Mouse (Mus musculus) embryonic facial prominence, embryonic 14.5 days (tissue): ENCODE data around the gene Fbln1. TPM values are rescaled to one million over a fixed set of nuclear protein-coding genes. Genes with fewer than 3 reads are reported as not detected.

Source experiments
- ATAC-seq: fragments of 200-750 bp; cut with Nextera tagmentation; 2 replicates; pipeline ENCODE4 v1.8.0; 2017; ENCODE audit warnings: low read depth, moderate number of reproducible peaks, moderate TSS enrichment
- DNase-seq: peaks from one replicate; pipeline ENCODE4 v3.0.0-alpha.2; 2015; ENCODE audit warnings: low spot score
- H3K27ac ChIP-seq: fragments of 300-500 bp; sonication (generic); replicated peaks from 2 replicates; pipeline ENCODE4 v1.5.1; 2014; ENCODE audit warnings: low read depth, mild to moderate bottlenecking, low read length, moderate library complexity
- H3K27me3 ChIP-seq: fragments of 300-500 bp; sonication (generic); replicated peaks from 2 replicates; pipeline ENCODE4 v1.6.1; 2014; ENCODE audit warnings: low read length; ENCODE audit not compliant: control insufficient read depth, insufficient read depth
- H3K36me3 ChIP-seq: fragments of 300-500 bp; sonication (generic); 2 replicates; pipeline ENCODE4 v1.6.1; 2014; ENCODE audit warnings: low read length, mixed read lengths; ENCODE audit not compliant: control insufficient read depth, insufficient read depth
- H3K4me1 ChIP-seq: fragments of 300-500 bp; sonication (generic); 2 replicates; pipeline ENCODE4 v1.6.1; 2014; ENCODE audit warnings: antibody characterized with exemption, low read length; ENCODE audit not compliant: control insufficient read depth, insufficient read depth
- H3K4me2 ChIP-seq: fragments of 300-500 bp; sonication (generic); 2 replicates; pipeline ENCODE4 v1.6.1; 2014; ENCODE audit warnings: low read depth, mild to moderate bottlenecking, low read length, moderate library complexity, mixed read lengths
- H3K4me3 ChIP-seq: fragments of 300-500 bp; sonication (generic); 2 replicates; pipeline ENCODE4 v1.5.1; 2014; ENCODE audit warnings: low read depth, mild to moderate bottlenecking, low read length
- H3K9ac ChIP-seq: fragments of 300-500 bp; sonication (generic); 2 replicates; pipeline ENCODE4 v1.6.1; 2014; ENCODE audit warnings: low read depth, mild to moderate bottlenecking, low read length, moderate library complexity, mixed read lengths
- H3K9me3 ChIP-seq: fragments of 300-500 bp; sonication (generic); 2 replicates; pipeline ENCODE4 v1.6.1; 2016; ENCODE audit warnings: low read length; ENCODE audit not compliant: control insufficient read depth
- WGBS: fragments of 180-500 bp; shearing (Covaris S2); extraction: QIAGEN DNeasy Blood & Tissue Kit; methylation state at CpG from one replicate; pipeline ENCODE4 v1.1.7; 2014; 5-methylcytosine and 5-hydroxymethylcytosine counted together
- polyA plus RNA-seq: library from polyadenylated mRNA; unstranded; fragments of >200 nt; fragmentation: Nextera tagmentation; extraction: Ambion mirVana; gene quantifications from 2 replicates; pipeline ENCODE4 v1.2.1, GENCODE M21; 2014

Gene Fbln1
- polyA plus RNA-seq, 1 experiment from 2014 or later, result 235 TPM

- Histone ChIP-seq H3K9me3 (no peaks in the 10 kb centered on the region), H3K4me1 (peaks cover 10% of the 10 kb centered on the region; the same call in 1 of the 2 replicates), H3K27me3 (no peaks in the 10 kb centered on the region), H3K36me3 (no peaks in the 10 kb centered on the region), H3K4me2 (no peak overlapping the region), H3K4me3 (no peak overlapping the region), H3K27ac (peak overlapping the region; percentile 58), H3K9ac (no peak overlapping the region)
- WGBS, result 37% methylated on average over 14 of the region's 14 CpGs
- DNase-seq, result no peak
- ATAC-seq, result no peak; the same call in 1 of the 2 replicates
Measured at GRCm38 (mm10) chr15:85200446-85201289, 5.1 kb upstream of the Fbln1 start.

DNA sequence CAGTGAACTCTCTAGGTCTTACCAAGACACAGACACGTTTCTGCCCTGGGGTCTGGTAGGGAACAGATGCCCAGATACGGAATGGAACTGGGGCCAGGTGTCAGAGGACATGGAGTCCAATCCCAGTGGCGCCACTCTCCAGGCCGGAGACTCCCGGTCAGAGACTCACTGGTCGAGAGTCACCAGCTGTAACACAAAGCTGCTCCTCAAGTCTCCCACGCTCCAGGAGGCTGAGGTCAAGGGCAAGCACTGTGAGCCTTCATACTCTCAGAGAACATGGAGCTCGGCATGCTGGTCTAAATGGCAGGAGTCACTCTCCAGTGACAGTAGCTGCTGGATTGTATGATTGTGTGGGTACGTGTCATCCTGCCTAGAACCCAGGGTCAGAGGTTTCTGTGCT is 3.5 kb upstream of the Fbln1 start:
- Histone ChIP-seq H3K9ac (no peak overlapping the region), H3K4me3 (no peak overlapping the region), H3K4me1 (peaks cover 16% of the 10 kb centered on the region; the same call in 1 of the 2 replicates), H3K4me2 (no peak overlapping the region), H3K9me3 (no peaks in the 10 kb centered on the region), H3K27me3 (no peaks in the 10 kb centered on the region), H3K27ac (no peak overlapping the region), H3K36me3 (no peaks in the 10 kb centered on the region)
- ATAC-seq, result no peak
- DNase-seq, result no peak
- WGBS, result 73% methylated on average over 9 of the region's 9 CpGs

GRCm38 (mm10) chr15:85202787-85203186 is 3.0 kb upstream of the Fbln1 start:
- no peak overlapping the region for H3K4me3 ChIP-seq
- ATAC-seq, result no peak
- no peak overlapping the region for H3K9ac ChIP-seq
- no peak overlapping the region for H3K27ac ChIP-seq
- H3K9me3 ChIP-seq, result no peaks in the 10 kb centered on the region
- DNase-seq, result no peak
- no peaks in the 10 kb centered on the region for H3K27me3 ChIP-seq
- WGBS, result 55% methylated on average over 5 of the region's 5 CpGs
- H3K4me2 ChIP-seq, result no peak overlapping the region
- H3K36me3 ChIP-seq, result no peaks in the 10 kb centered on the region
- peaks cover 21% of the 10 kb centered on the region; the same call in 1 of the 2 replicates for H3K4me1 ChIP-seq

DNA sequence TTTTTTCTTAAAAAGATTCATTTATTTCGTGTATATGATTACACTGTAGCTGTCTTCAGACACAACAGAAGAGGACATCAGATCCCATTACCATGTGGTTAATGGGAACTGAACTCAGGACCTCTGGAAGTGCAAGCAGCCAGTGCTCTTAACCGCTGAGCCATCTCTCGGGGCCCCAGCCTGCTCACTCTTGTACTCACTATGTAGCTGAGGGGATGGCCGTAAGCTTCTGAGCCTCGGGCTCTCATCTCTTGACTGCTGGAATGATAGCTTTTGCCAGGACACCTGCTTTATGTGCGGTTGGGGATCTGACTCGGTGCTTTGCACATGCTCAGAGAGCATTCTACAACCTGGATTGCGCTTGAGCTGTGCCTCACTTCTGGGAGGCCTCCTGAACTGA is 1.4 kb upstream of the Fbln1 start:
- no peak overlapping the region for H3K4me3 ChIP-seq
- no peaks in the 10 kb centered on the region for H3K27me3 ChIP-seq
- peaks cover 5% of the 10 kb centered on the region; the same call in 1 of the 2 replicates for H3K36me3 ChIP-seq
- peaks cover 30% of the 10 kb centered on the region; the same call in 1 of the 2 replicates for H3K4me1 ChIP-seq
- H3K9me3 ChIP-seq, result no peaks in the 10 kb centered on the region
- H3K27ac ChIP-seq, result no peak overlapping the region
- H3K4me2 ChIP-seq, result no peak overlapping the region
- DNase-seq, result no peak
- H3K9ac ChIP-seq, result no peak overlapping the region
- 40% methylated on average over 8 of the region's 8 CpGs for WGBS
- ATAC-seq, result no peak

DNA sequence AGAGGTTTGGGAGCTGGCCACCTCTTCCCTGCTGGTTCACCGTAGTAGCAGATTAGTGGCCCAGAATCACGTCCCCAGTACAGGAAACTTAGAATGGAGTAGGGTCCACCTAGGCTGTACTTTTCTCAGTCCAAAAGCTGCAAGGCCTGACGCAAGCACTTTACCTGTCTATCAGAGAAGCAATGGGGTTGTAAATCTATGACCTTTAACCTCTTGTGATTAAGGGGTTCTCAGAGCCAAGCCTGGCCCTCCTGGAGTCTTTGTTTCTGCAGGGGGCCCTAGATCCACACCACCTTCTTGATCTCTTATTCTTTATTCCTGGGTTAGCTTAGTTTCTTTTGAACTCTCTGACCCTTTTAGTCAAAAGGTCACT is 940 bp downstream of the Fbln1 start:
- ATAC-seq, result no peak
- H3K4me1 ChIP-seq, result peaks cover 20% of the 10 kb centered on the region; the same call in 1 of the 2 replicates
- peak overlapping the region; percentile 88 for H3K4me2 ChIP-seq
- no peak for DNase-seq
- H3K27ac ChIP-seq, result peak overlapping the region; percentile 80
- no peaks in the 10 kb centered on the region for H3K27me3 ChIP-seq
- H3K4me3 ChIP-seq, result peak overlapping the region; percentile 71
- peak overlapping the region; percentile 89 for H3K9ac ChIP-seq
- WGBS, result 10% methylated on average over 3 of the region's 3 CpGs
- peaks cover 23% of the 10 kb centered on the region; the same call in 1 of the 2 replicates for H3K36me3 ChIP-seq
- no peaks in the 10 kb centered on the region for H3K9me3 ChIP-seq

- peak overlapping the region; percentile 88 for H3K4me2 ChIP-seq
- 3% methylated on average over 3 of the region's 3 CpGs for WGBS
- H3K4me1 ChIP-seq, result peaks cover 20% of the 10 kb centered on the region; the same call in 1 of the 2 replicates
- peak overlapping the region; percentile 80 for H3K27ac ChIP-seq
- DNase-seq (no peak), ATAC-seq (no peak)
- no peaks in the 10 kb centered on the region for H3K27me3 ChIP-seq
- peak overlapping the region; percentile 71 for H3K4me3 ChIP-seq
- peak overlapping the region; percentile 89 for H3K9ac ChIP-seq
- H3K9me3 ChIP-seq, result no peaks in the 10 kb centered on the region
- H3K36me3 ChIP-seq, result peaks cover 27% of the 10 kb centered on the region; the same call in 1 of the 2 replicates
Measured at GRCm38 (mm10) chr15:85207081-85207480, 1.3 kb downstream of the Fbln1 start.

DNA sequence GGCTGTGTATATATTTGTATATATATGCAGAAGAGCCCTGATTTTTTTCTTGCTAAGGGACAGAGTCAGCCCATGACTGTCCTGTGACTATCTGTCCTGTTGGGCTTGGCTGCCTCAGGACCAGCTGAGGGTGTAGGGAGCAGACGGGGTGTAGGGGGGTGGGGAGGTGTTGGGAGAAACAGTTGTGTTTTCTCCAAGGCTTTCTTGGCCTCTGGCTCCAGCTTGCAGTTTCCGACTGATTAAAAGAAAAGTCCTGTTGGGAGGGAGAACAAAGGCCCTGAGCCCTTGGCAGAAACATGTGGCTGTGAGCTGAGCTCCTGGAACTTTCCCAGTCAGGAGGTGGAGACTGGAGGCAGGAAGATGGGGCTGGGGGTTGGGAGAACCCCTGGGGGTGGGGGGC is 2.0 kb downstream of the Fbln1 start:
- H3K9ac ChIP-seq, result peak overlapping the region; percentile 89
- ATAC-seq (peak; percentile 39; the same call in 1 of the 2 replicates), DNase-seq (peak; percentile 87)
- WGBS, result 0% methylated on average over 2 of the region's 2 CpGs
- H3K36me3 ChIP-seq, result peaks cover 31% of the 10 kb centered on the region; the same call in 1 of the 2 replicates
- peaks cover 20% of the 10 kb centered on the region; the same call in 1 of the 2 replicates for H3K4me1 ChIP-seq
- peak overlapping the region; percentile 71 for H3K4me3 ChIP-seq
- H3K27ac ChIP-seq, result peak overlapping the region; percentile 80
- no peaks in the 10 kb centered on the region for H3K27me3 ChIP-seq
- H3K4me2 ChIP-seq, result peak overlapping the region; percentile 88
- H3K9me3 ChIP-seq, result no peaks in the 10 kb centered on the region

- peak overlapping the region; percentile 80 for H3K27ac ChIP-seq
- H3K9ac ChIP-seq, result peak overlapping the region; percentile 89
- H3K36me3 ChIP-seq, result peaks cover 37% of the 10 kb centered on the region; the same call in 1 of the 2 replicates
- WGBS, result 2% methylated on average over 10 of the region's 10 CpGs
- DNase-seq (peak; percentile 58), ATAC-seq (no peak)
- H3K4me2 ChIP-seq, result peak overlapping the region; percentile 88
- peaks cover 20% of the 10 kb centered on the region; the same call in 1 of the 2 replicates for H3K4me1 ChIP-seq
- H3K27me3 ChIP-seq, result no peaks in the 10 kb centered on the region
- peak overlapping the region; percentile 71 for H3K4me3 ChIP-seq
- H3K9me3 ChIP-seq, result no peaks in the 10 kb centered on the region
Measured at GRCm38 (mm10) chr15:85208332-85208731, 2.6 kb downstream of the Fbln1 start.
